Mouse (Mus musculus): ENCODE results near the gene Sertad3.

The Sertad3 gene

GRCm38 (mm10) chr7:27467648-27468047 lies 5.9 kb upstream of the Sertad3 start:
- in situ Hi-C loops (cut with MboI), result no loop called here

- in situ Hi-C loops (cut with MboI), result no loop called here
Observed at GRCm38 (mm10) chr7:27471390-27472120, 2.0 kb upstream of the Sertad3 start.

- in situ Hi-C loops (cut with MboI), result no loop called here
Observed at GRCm38 (mm10) chr7:27472596-27472995, 972 bp upstream of the Sertad3 start.

- in situ Hi-C loops (cut with MboI), result no loop called here
Observed at GRCm38 (mm10) chr7:27473835-27474489, 394 bp downstream of the Sertad3 start.

- in situ Hi-C loops (cut with MboI), result no loop called here
Observed at GRCm38 (mm10) chr7:27474490-27474954, 954 bp downstream of the Sertad3 start.

- in situ Hi-C loops (cut with MboI), result no loop called here
Observed at GRCm38 (mm10) chr7:27475596-27475995, 2.0 kb downstream of the Sertad3 start.

GRCm38 (mm10) chr7:27476098-27476635 lies 2.6 kb downstream of the Sertad3 start:
- in situ Hi-C loops (cut with MboI), result no loop called here

- in situ Hi-C loops (cut with MboI), result no loop called here
Observed at GRCm38 (mm10) chr7:27478561-27478960, 5.0 kb downstream of the Sertad3 start.

- in situ Hi-C loops (cut with MboI), result no loop called here
Observed at GRCm38 (mm10) chr7:27479750-27480149, 6.2 kb downstream of the Sertad3 start.

GRCm38 (mm10) chr7:27480506-27480905 lies 6.9 kb downstream of the Sertad3 start:
- in situ Hi-C loops (cut with MboI), result no loop called here

- in situ Hi-C loops (cut with MboI), result no loop called here
Observed at GRCm38 (mm10) chr7:27480927-27481626, 7.5 kb downstream of the Sertad3 start.

- in situ Hi-C loops (cut with MboI), result no loop called here
Observed at GRCm38 (mm10) chr7:27481627-27481969, 8.0 kb downstream of the Sertad3 start.

- in situ Hi-C loops (cut with MboI), result no loop called here
Observed at GRCm38 (mm10) chr7:27483860-27484259, 10.3 kb downstream of the Sertad3 start.

GRCm38 (mm10) chr7:27486102-27486769 lies 12.7 kb downstream of the Sertad3 start:
- in situ Hi-C loops (cut with MboI), result no loop called here

GRCm38 (mm10) chr7:27486770-27487697 lies 13.5 kb downstream of the Sertad3 start, which contains the start of gene Sertad1:
Gene Sertad1 (plus strand): TSS chr7:27486910.
- in situ Hi-C loops (cut with MboI), result no loop called here

- in situ Hi-C loops (cut with MboI), result no loop called here
Observed at GRCm38 (mm10) chr7:27487740-27488268, 14.2 kb downstream of the Sertad3 start.

GRCm38 (mm10) chr7:27489270-27489869 lies 15.8 kb downstream of the Sertad3 start:
- in situ Hi-C loops (cut with MboI), result no loop called here

- in situ Hi-C loops (cut with MboI), result no loop called here
Observed at GRCm38 (mm10) chr7:27490227-27490542, 16.6 kb downstream of the Sertad3 start.

- in situ Hi-C loops (cut with MboI), result no loop called here
Observed at GRCm38 (mm10) chr7:27490543-27491329, 17.2 kb downstream of the Sertad3 start.
